Mouse (Mus musculus) hindbrain, embryonic 16.5 days (tissue): ENCODE measurements around the gene 1810043G02Rik. TPM values are rescaled to one million over a fixed set of nuclear protein-coding genes. Genes with fewer than 3 reads are reported as not detected.

ENCODE experiments used
- ATAC-seq: fragments of 200-750 bp; cut with Nextera tagmentation; 2 replicates; pipeline ENCODE4 v1.8.0; 2017; ENCODE audit warnings: moderate TSS enrichment, moderate library complexity
- H3K27ac ChIP-seq: fragments of 300-500 bp; sonication (generic); 2 replicates; pipeline ENCODE4 v1.5.1; 2014; ENCODE audit warnings: low read depth, mild to moderate bottlenecking, control low read depth, low read length, moderate library complexity
- H3K27me3 ChIP-seq: fragments of 300-500 bp; sonication (generic); replicated peaks from 2 replicates; pipeline ENCODE4 v1.6.1; 2014; ENCODE audit warnings: low read length; ENCODE audit not compliant: control insufficient read depth, insufficient read depth
- H3K36me3 ChIP-seq: fragments of 300-500 bp; sonication (generic); 2 replicates; pipeline ENCODE4 v1.6.1; 2014; ENCODE audit warnings: mild to moderate bottlenecking, low read length, moderate library complexity, mixed read lengths; ENCODE audit not compliant: control insufficient read depth, insufficient read depth
- H3K4me1 ChIP-seq: fragments of 300-500 bp; sonication (generic); 2 replicates; pipeline ENCODE4 v1.6.1; 2014; ENCODE audit warnings: low read depth, low read length; ENCODE audit not compliant: control insufficient read depth, insufficient read depth
- H3K4me2 ChIP-seq: fragments of 300-500 bp; sonication (generic); 2 replicates; pipeline ENCODE4 v1.6.1; 2014; ENCODE audit warnings: mild to moderate bottlenecking, low read length, control low read depth, moderate library complexity
- H3K4me3 ChIP-seq: fragments of 300-500 bp; sonication (generic); 2 replicates; pipeline ENCODE4 v1.5.1; 2014; ENCODE audit warnings: mild to moderate bottlenecking, low read length, control low read depth, moderate library complexity
- H3K9ac ChIP-seq: fragments of 300-500 bp; sonication (generic); 2 replicates; pipeline ENCODE4 v1.6.1; 2014; ENCODE audit warnings: low read depth, mild to moderate bottlenecking, control low read depth, low read length, moderate library complexity
- H3K9me3 ChIP-seq: fragments of 300-500 bp; sonication (generic); 2 replicates; pipeline ENCODE4 v1.6.1; 2014; ENCODE audit warnings: mild to moderate bottlenecking, low read length, moderate library complexity; ENCODE audit not compliant: control insufficient read depth
- WGBS: fragments of 180-500 bp; shearing (Covaris S2); extraction: QIAGEN DNeasy Blood & Tissue Kit; methylation state at CpG from one replicate; pipeline ENCODE4 v1.1.7; 2014; 5-methylcytosine and 5-hydroxymethylcytosine counted together
- polyA plus RNA-seq: library from polyadenylated mRNA; unstranded; fragments of >200 nt; fragmentation: Nextera tagmentation; extraction: Ambion mirVana; gene quantifications from 2 replicates; pipeline ENCODE4 v1.2.1, GENCODE M21; 2015

1810043G02Rik gene
- polyA plus RNA-seq, 1 experiment from 2014 or later = 56.7 TPM

DNA sequence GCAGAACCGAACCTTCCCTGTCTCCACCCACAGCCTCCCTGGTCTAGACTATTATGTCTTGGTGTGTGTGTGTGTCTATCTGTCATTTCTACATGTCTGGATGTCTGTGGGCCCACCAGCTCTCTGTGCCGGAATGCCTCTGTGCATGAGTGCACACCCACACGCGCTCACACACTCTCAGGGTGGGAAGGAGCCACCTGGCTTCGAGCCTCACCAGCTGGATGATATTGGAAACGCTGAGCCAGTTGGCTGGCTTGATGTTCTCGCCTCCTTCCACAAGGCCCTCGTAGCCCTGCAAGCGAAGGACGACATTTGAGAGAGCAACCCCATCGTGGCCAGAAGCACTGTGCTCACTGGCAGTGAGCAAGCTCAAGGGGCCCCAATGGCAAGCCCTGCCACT, 23.5 kb downstream of the 1810043G02Rik start:
- H3K4me3 ChIP-seq = no peak overlapping the region
- peaks cover 12% of the 10 kb centered on the region for H3K4me1 ChIP-seq
- H3K4me2 ChIP-seq = no peak overlapping the region
- H3K36me3 ChIP-seq = peaks cover 35% of the 10 kb centered on the region
- no peak overlapping the region for H3K27ac ChIP-seq
- no peak for ATAC-seq
- H3K9me3 ChIP-seq = no peaks in the 10 kb centered on the region
- H3K9ac ChIP-seq = no peak overlapping the region
- no peaks in the 10 kb centered on the region for H3K27me3 ChIP-seq
- WGBS = 83% methylated on average over 11 of the region's 11 CpGs

GRCm38 (mm10) chr10:78002316-78002715, 24.0 kb downstream of the 1810043G02Rik start:
- WGBS = 96% methylated on average over 2 of the region's 2 CpGs
- no peak overlapping the region for H3K4me2 ChIP-seq
- H3K27ac ChIP-seq = no peak overlapping the region
- no peak overlapping the region for H3K4me3 ChIP-seq
- no peaks in the 10 kb centered on the region for H3K9me3 ChIP-seq
- no peaks in the 10 kb centered on the region for H3K27me3 ChIP-seq
- peaks cover 17% of the 10 kb centered on the region for H3K4me1 ChIP-seq
- ATAC-seq = no peak
- no peak overlapping the region for H3K9ac ChIP-seq
- H3K36me3 ChIP-seq = peaks cover 35% of the 10 kb centered on the region

- H3K9ac ChIP-seq = no peak overlapping the region
- no peaks in the 10 kb centered on the region for H3K9me3 ChIP-seq
- ATAC-seq = no peak
- 89% methylated on average over 3 of the region's 3 CpGs for WGBS
- peaks cover 25% of the 10 kb centered on the region for H3K36me3 ChIP-seq
- H3K4me2 ChIP-seq = no peak overlapping the region
- no peaks in the 10 kb centered on the region for H3K27me3 ChIP-seq
- H3K4me1 ChIP-seq = peaks cover 32% of the 10 kb centered on the region
- H3K27ac ChIP-seq = no peak overlapping the region
- H3K4me3 ChIP-seq = no peak overlapping the region
Measured at GRCm38 (mm10) chr10:78004479-78005100, 26.3 kb downstream of the 1810043G02Rik start.

DNA sequence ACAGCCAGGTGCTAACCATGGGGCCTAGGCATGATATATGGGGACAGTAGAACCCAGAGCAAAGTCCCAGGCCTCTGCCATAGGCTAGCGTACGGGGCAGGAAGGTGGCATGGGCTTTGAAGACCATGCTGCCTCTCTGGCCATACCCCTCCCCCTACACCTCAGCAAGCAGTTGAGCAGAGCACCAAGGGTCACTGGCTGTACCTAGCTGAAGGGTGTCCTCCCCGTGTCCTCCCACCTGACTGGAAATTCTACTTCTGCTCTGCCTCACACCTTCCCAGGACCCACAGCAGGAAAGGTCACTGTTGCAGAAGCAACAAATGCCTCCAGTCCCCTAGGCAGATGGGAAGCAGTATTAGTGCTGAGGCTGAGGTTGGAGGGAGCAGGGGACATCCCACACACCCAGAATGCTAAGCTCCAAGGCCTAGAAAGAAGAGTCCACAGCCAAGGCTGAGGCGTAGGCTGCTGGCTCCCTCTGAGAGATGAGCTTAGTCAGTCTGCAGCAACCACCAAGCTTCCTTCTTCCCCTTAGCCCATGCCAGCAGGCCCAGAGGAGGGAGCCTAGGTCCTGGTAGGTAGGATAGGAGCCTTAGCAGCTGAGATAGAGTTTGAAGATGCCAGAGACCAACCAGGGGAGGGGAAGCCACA, 27.6 kb downstream of the 1810043G02Rik start:
- no peak overlapping the region for H3K27ac ChIP-seq
- H3K9me3 ChIP-seq = no peaks in the 10 kb centered on the region
- ATAC-seq = no peak
- H3K4me3 ChIP-seq = no peak overlapping the region
- H3K36me3 ChIP-seq = peaks cover 12% of the 10 kb centered on the region; the same call in 1 of the 2 replicates
- H3K4me1 ChIP-seq = peaks cover 35% of the 10 kb centered on the region
- WGBS = 87% methylated on average over 4 of the region's 4 CpGs
- H3K27me3 ChIP-seq = no peaks in the 10 kb centered on the region
- H3K9ac ChIP-seq = no peak overlapping the region; the same call in 1 of the 2 replicates
- no peak overlapping the region for H3K4me2 ChIP-seq

GRCm38 (mm10) chr10:78007203-78007602, 28.9 kb downstream of the 1810043G02Rik start:
- no peaks in the 10 kb centered on the region for H3K9me3 ChIP-seq
- peaks cover 35% of the 10 kb centered on the region for H3K4me1 ChIP-seq
- ATAC-seq = no peak
- no peak overlapping the region for H3K9ac ChIP-seq
- no peak overlapping the region for H3K4me3 ChIP-seq
- H3K36me3 ChIP-seq = 0 out of 2 replicates have a peak, but pooled peaks cover 2% of the 10 kb centered on the region
- no peaks in the 10 kb centered on the region for H3K27me3 ChIP-seq
- 62% methylated on average over 7 of the region's 7 CpGs for WGBS
- no peak overlapping the region for H3K27ac ChIP-seq
- H3K4me2 ChIP-seq = peak overlapping the region; percentile 6; the same call in 1 of the 2 replicates

- Histone ChIP-seq H3K36me3 (0 out of 2 replicates have a peak, but pooled peaks cover 2% of the 10 kb centered on the region), H3K4me1 (peaks cover 35% of the 10 kb centered on the region), H3K27ac (no peak overlapping the region), H3K9me3 (no peaks in the 10 kb centered on the region), H3K27me3 (no peaks in the 10 kb centered on the region), H3K9ac (peak overlapping the region; percentile 78), H3K4me2 (peak overlapping the region; percentile 93), H3K4me3 (peak overlapping the region; percentile 54)
- 72% methylated on average over 3 of the region's 3 CpGs for WGBS
- ATAC-seq = no peak
Measured at GRCm38 (mm10) chr10:78008169-78008568, 29.8 kb downstream of the 1810043G02Rik start.

DNA sequence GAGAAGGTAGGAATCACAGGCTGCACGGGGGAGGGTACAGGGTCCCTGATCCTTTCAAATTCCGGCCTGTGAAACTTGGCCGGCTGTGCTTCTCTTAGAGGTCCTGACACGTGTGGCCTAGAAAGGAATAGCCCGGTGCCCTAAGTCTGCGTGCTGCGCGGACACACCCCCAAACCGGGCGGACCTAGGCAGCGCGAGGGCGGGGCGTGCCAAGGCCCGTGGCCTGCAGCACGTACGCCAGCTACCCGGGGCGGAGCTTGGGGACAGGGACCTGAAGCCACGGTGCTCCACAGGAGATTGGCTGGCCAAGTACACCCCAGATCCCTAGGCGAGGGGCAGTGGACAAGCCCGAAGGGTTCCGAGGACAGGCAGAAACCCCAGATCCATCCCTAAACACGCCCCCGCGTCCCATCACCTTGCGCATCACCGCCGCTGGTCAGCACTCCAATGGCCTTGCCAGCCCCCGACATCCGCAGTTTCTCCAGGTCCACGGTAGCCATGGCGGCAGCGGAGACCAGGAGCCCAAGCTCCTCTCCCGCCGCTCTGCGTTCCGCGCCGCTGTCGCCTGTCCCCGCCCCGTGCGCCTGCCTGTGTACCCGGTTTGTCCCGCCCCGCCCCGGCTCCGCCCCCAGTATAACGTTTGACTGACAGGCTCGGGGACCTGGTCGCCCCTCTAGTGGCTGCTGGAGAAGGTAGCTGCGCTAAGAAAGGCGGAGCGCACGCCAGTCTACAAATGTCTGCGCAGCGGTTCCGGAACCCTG, 31.0 kb downstream of the 1810043G02Rik start:
- H3K4me2 ChIP-seq = peak overlapping the region; percentile 93
- peak overlapping the region; percentile 54 for H3K4me3 ChIP-seq
- peak overlapping the region; percentile 78 for H3K9ac ChIP-seq
- no peaks in the 10 kb centered on the region for H3K9me3 ChIP-seq
- ATAC-seq = peak; percentile 96
- WGBS = 0% methylated on average over 59 of the region's 59 CpGs
- H3K27ac ChIP-seq = peak overlapping the region; percentile 89
- no peaks in the 10 kb centered on the region for H3K27me3 ChIP-seq
- H3K4me1 ChIP-seq = peaks cover 35% of the 10 kb centered on the region
- H3K36me3 ChIP-seq = 0 out of 2 replicates have a peak, but pooled peaks cover 2% of the 10 kb centered on the region

DNA sequence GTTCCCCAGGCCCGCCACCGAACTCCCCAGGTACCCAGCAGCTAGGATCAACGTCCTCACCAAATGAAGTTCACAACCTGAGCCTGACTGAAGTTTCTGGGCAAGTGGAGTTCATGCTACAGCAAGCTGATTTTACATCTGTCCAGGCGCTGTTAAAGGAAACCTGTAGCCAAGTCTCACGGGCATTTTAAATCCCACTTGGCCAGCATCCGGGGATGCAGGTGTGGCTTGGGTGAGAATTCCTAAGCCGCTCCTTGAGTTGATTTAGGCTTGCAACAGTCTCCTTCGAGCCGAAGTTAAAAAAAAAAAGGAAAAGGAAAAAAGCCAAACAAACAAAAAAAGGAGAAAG, 31.6 kb downstream of the 1810043G02Rik start, which contains the start of gene Pfkl:
Gene Pfkl (minus strand): TSS at position 139 of the 349 bp plus-strand sequence.
- under 1% methylated on average over 9 of the region's 9 CpGs for WGBS
- H3K9ac ChIP-seq = peak within 1 kb of the TSS; percentile 78
- H3K4me2 ChIP-seq = peak within 1 kb of the TSS; percentile 93
- no peaks in the 10 kb centered on the region for H3K9me3 ChIP-seq
- peak within 1 kb of the TSS; percentile 54 for H3K4me3 ChIP-seq
- H3K27ac ChIP-seq = peak within 1 kb of the TSS; percentile 89
- H3K27me3 ChIP-seq = no peaks in the 10 kb centered on the region
- no peak for ATAC-seq
- H3K4me1 ChIP-seq = peaks cover 35% of the 10 kb centered on the region
- 0 out of 2 replicates have a peak, but pooled peaks cover 2% of the 10 kb centered on the region for H3K36me3 ChIP-seq

DNA sequence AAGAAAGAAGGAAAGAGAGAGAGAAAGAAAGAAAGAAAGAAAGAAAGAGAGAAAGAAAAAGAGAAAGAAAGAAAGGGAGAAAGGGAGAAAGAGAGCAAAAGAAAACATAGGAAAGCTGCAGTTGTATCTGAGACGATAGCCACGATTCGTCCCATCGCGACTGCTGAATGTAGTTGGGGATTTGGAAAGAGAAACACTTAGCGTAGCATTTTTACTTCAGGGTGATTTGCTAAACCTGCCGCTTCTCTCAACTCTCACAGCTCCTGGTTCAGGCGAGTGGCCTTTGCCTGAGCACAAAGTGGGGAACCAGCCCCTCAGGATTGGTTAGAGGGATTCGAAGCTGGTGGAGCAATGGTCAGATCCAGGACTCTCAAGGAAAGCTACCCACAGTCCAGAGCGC, 32.0 kb downstream of the 1810043G02Rik start:
- H3K4me1 ChIP-seq = peaks cover 35% of the 10 kb centered on the region
- peak overlapping the region; percentile 93 for H3K4me2 ChIP-seq
- H3K9ac ChIP-seq = no peak overlapping the region; the same call in 1 of the 2 replicates
- H3K36me3 ChIP-seq = no peaks in the 10 kb centered on the region
- H3K27me3 ChIP-seq = no peaks in the 10 kb centered on the region
- no peaks in the 10 kb centered on the region for H3K9me3 ChIP-seq
- WGBS = 20% methylated on average over 10 of the region's 10 CpGs
- H3K27ac ChIP-seq = no peak overlapping the region
- ATAC-seq = no peak
- no peak overlapping the region for H3K4me3 ChIP-seq
